Comparison of ENCODE assay signal across 19 mouse cellular contexts in the genomic region with DNA sequence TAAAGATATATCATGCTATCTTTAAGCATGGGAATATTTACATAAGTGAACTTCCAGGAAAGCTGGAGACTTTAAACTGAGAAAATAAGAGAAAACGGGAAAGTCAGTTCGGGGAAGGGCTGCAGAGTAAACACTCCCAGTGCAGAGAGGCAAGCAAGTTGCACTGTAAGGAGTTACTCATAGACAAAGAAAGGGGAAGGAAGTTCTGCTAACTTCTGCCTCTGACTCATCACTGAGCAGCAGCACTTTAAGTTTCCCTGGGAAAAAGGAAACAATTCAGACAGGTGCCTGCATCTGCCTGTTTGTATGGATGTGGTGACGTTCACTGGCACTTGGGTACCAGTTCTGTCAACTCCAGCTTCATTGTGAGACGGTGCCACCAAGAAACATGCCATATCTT. TPM values are rescaled to one million over a fixed set of nuclear protein-coding genes. Genes with fewer than 3 reads are reported as not detected.
A peak's percentile ranks its signal among the peaks of the same experiment; 100 is the strongest.
DNase-seq lines count a peak whose midpoint lies in the region; ATAC-seq and TF ChIP-seq lines count a peak whose summit lies in the region.
"Had no signal": no experiment of that assay in that cellular context is flagged by ENCODE, and none has a peak within 500 bp of the region (broad histone marks: within the 10 kb centered on the region; RNA-seq: fewer than 3 reads in every experiment).

No protein-coding gene starts in this region.

- H3K9ac ChIP-seq in CH12.LX (ENCODE audit: insufficient read depth, low read depth) = no peak overlapping the region
- H3K9ac ChIP-seq: embryonic facial prominence, embryonic 15.5 days; forebrain, embryonic 13.5 days; kidney, embryonic 15.5 days; lung, embryonic 14.5 days; midbrain, embryonic 12.5 days had no signal

- H3K27ac ChIP-seq in CH12.LX (ENCODE audit: insufficient read depth, low read depth) = no peak overlapping the region
- no peak overlapping the region for H3K27ac ChIP-seq in hindbrain, embryonic 10.5 days
- H3K27ac ChIP-seq: embryonic facial prominence, embryonic 15.5 days; forebrain, embryonic 13.5 days; kidney, embryonic 15.5 days; layer of hippocampus, adult 2 months; midbrain, embryonic 12.5 days had no signal

- H3K4me2 ChIP-seq in CH12.LX (ENCODE audit: insufficient read depth, low read depth, poor library complexity, severe bottlenecking) = peak overlapping the region; percentile 17; the same call in 1 of the 2 replicates
- H3K4me2 ChIP-seq: embryonic facial prominence, embryonic 15.5 days; forebrain, embryonic 13.5 days; kidney, embryonic 15.5 days; lung, embryonic 14.5 days; midbrain, embryonic 12.5 days had no signal

- TF ChIP-seq EP300 in CH12.LX (IDR thresholded peaks at IDR 0.05; ENCODE audit: low read length) = peak; percentile 75; the same call in 1 of the 2 replicates

- no peak overlapping the region for H3K4me3 ChIP-seq in CH12.LX (replicated peaks in 1 of 3; ENCODE audit: low read depth in 2 of 3, low read length in 2 of 3, poor library complexity in 1 of 3)
- H3K4me3 ChIP-seq in hindbrain, embryonic 10.5 days = no peak overlapping the region
- H3K4me3 ChIP-seq: embryonic facial prominence, embryonic 15.5 days; forebrain, embryonic 13.5 days; kidney, embryonic 15.5 days; layer of hippocampus, adult 2 months; midbrain, embryonic 12.5 days; myocyte had no signal

- H3K27me3 ChIP-seq in CH12.LX (replicated peaks) = no peaks in the 10 kb centered on the region
- no peaks in the 10 kb centered on the region for H3K27me3 ChIP-seq in hindbrain, embryonic 10.5 days (ENCODE audit: insufficient read depth, poor library complexity, severe bottlenecking)
- H3K27me3 ChIP-seq: embryonic facial prominence, embryonic 15.5 days; forebrain, embryonic 13.5 days; kidney, embryonic 15.5 days; midbrain, embryonic 12.5 days had no signal

- peaks cover 6 to 26% of the 10 kb centered on the region in 2 experiments for H3K4me1 ChIP-seq in CH12.LX (ENCODE audit: control insufficient read depth in 1 of 2, insufficient read depth in 2 of 2)
- H3K4me1 ChIP-seq in hindbrain, embryonic 10.5 days (replicated peaks) = no peaks in the 10 kb centered on the region
- H3K4me1 ChIP-seq: embryonic facial prominence, embryonic 15.5 days; forebrain, embryonic 13.5 days; kidney, embryonic 15.5 days; midbrain, embryonic 12.5 days had no signal

- peak; percentile 93 for DNase-seq in heart, adult 11 months
- no peak for DNase-seq in heart, postnatal 25 days (ENCODE audit: low spot score)
- DNase-seq in CH12.LX (ENCODE audit: extremely low read depth) = peak; percentile 38
- no peak for DNase-seq in cerebellum, postnatal 14 days
- DNase-seq in hindbrain, embryonic 10.5 days (ENCODE audit: low spot score) = no peak
- DNase-seq: cerebellum, adult 2 months; heart, postnatal 14 days; liver; lung, embryonic 14.5 days; right cerebral cortex, postnatal 14 days had no signal

- no peak for TF ChIP-seq POLR2A in CH12.LX (IDR thresholded peaks at IDR 0.05; ENCODE audit: low read depth, low read length)

- no peaks in the 10 kb centered on the region for H3K9me3 ChIP-seq in CH12.LX (replicated peaks; ENCODE audit: low read length)
- no peaks in the 10 kb centered on the region for H3K9me3 ChIP-seq in hindbrain, embryonic 10.5 days
- H3K9me3 ChIP-seq: embryonic facial prominence, embryonic 15.5 days; forebrain, embryonic 13.5 days; kidney, embryonic 15.5 days; midbrain, embryonic 12.5 days had no signal

- WGBS in hindbrain, embryonic 10.5 days = 84% methylated on average over 4 of the region's 4 CpGs

- no peaks in the 10 kb centered on the region for H3K79me2 ChIP-seq in CH12.LX (replicated peaks; ENCODE audit: control insufficient read depth, extremely low read depth, insufficient read depth, poor library complexity, severe bottlenecking)

- dilution Hi-C loops in CH12.LX (cut with MboI; ENCODE audit: extremely low pct_ligation_motif_present, extremely low pct_unique_long_range_greater_than_20kb, low sequenced_read_pairs) = no loop called here

- no peak for TF ChIP-seq RAD21 in CH12.LX (IDR thresholded peaks at IDR 0.05; ENCODE audit: low read depth, low read length)

- in situ Hi-C loops in CH12.LX (cut with MboI; ENCODE audit: low pct_ligation_motif_present, low pct_unique_long_range_greater_than_20kb, low sequenced_read_pairs) = no loop called here

- no peak for TF ChIP-seq CTCF in CH12.LX (conservative IDR thresholded peaks at IDR 0.05 in 1 of 2, IDR thresholded peaks at IDR 0.05 in 1 of 2; ENCODE audit: low read depth in 2 of 2, low read length in 2 of 2)

- peaks cover 0 to 3% of the 10 kb centered on the region in 2 experiments for H3K36me3 ChIP-seq in CH12.LX (replicated peaks in 1 of 2; ENCODE audit: control insufficient read depth in 1 of 2, insufficient read depth in 1 of 2, low read length in 1 of 2)
- H3K36me3 ChIP-seq in hindbrain, embryonic 10.5 days = no peaks in the 10 kb centered on the region
- H3K36me3 ChIP-seq: embryonic facial prominence, embryonic 15.5 days; kidney, embryonic 15.5 days; midbrain, embryonic 12.5 days had no signal

- peak; percentile 85 to 94 for ATAC-seq in hematopoietic stem cell, adult 5-6 weeks (replicated peaks in 1 of 2; ENCODE audit: insufficient read depth in 1 of 2, low FRiP score in 2 of 2, low TSS enrichment in 1 of 2, low read depth in 1 of 2, poor library complexity in 2 of 2, severe bottlenecking in 2 of 2)
- ATAC-seq in monocyte, adult 5-6 weeks (replicated peaks; ENCODE audit: insufficient number of reproducible peaks, low FRiP score, low TSS enrichment, poor library complexity, severe bottlenecking) = peak; percentile 87
- no peak; the same call in 1 of the 2 replicates for ATAC-seq in megakaryocyte-erythroid progenitor cell, adult 5-6 weeks (replicated peaks; ENCODE audit: low FRiP score, low TSS enrichment, poor library complexity, severe bottlenecking)
- ATAC-seq: forebrain, embryonic 13.5 days had no signal

- intact Hi-C loops in heart, postnatal 25 days (cut with DNase I) = no loop called here

TF ChIP-seq in CH12.LX, 34 proteins besides CTCF, POLR2A, EP300 and RAD21:
- TF ChIP-seq SMC3 (IDR thresholded peaks at IDR 0.05; ENCODE audit: low read depth, low read length) = no peak
- peak; percentile 76 for TF ChIP-seq ETS1 (conservative IDR thresholded peaks at IDR 0.05; ENCODE audit: low read depth, low read length)
- TF ChIP-seq BHLHE40 (IDR thresholded peaks at IDR 0.05; ENCODE audit: low read depth, low read length) = peak; percentile 27; the same call in 1 of the 2 replicates
- TF ChIP-seq NELFE (IDR thresholded peaks at IDR 0.05; ENCODE audit: low read depth, low read length) = no peak
- no peak for TF ChIP-seq ZMIZ1 (IDR thresholded peaks at IDR 0.05; ENCODE audit: low read depth, low read length)
- TF ChIP-seq JUND (conservative IDR thresholded peaks at IDR 0.05; ENCODE audit: low read depth, low read length) = peak; percentile 70
- TF ChIP-seq GABPA (IDR thresholded peaks at IDR 0.05; ENCODE audit: insufficient replicate concordance, low read depth, low read length) = no peak
- TF ChIP-seq IRF4 (IDR thresholded peaks at IDR 0.05; ENCODE audit: low read depth, low read length) = peak; percentile 47; the same call in 1 of the 2 replicates
- peak; percentile 46; the same call in 1 of the 2 replicates for TF ChIP-seq JUN (IDR thresholded peaks at IDR 0.05; ENCODE audit: insufficient read depth, low read depth, low read length)
- no peak for TF ChIP-seq HCFC1 (IDR thresholded peaks at IDR 0.05; ENCODE audit: low read depth, low read length)
- TF ChIP-seq TCF12 (IDR thresholded peaks at IDR 0.05; ENCODE audit: low read depth, low read length) = 0 out of 2 replicates have a peak, but pooled peaks have one; percentile 22
- no peak for TF ChIP-seq USF1 (IDR thresholded peaks at IDR 0.05; ENCODE audit: low read depth, low read length)

RNA-seq across cellular contexts. Expression of gene Il15, which starts 28.6 kb away (rescaled TPM):
- total RNA-seq in heart, postnatal 25 days (2021) = 10 to 100 TPM; 29.5 to 34.6 TPM
- 5.4 and 8.9 TPM in 2 replicates for total RNA-seq in CH12.LX (2012; rRNA removed)
- 3.0 and 4.0 TPM in 2 replicates for total RNA-seq in CH12.LX (2014; rRNA removed)
- polyA plus RNA-seq in CH12.LX (2012; ENCODE audit: insufficient read length, low read depth) = 2.2 and 3.2 TPM in 2 replicates
- total RNA-seq in hematopoietic stem cell, adult 5-6 weeks (2017) = 60.7 and 63.1 TPM in 2 replicates
- total RNA-seq in monocyte, adult 5-6 weeks (2017) = 15.1 to 28.4 TPM (median 16.8 TPM) in 3 replicates
- 0.96 TPM in 1 of 2 replicates, not detected in the other for total RNA-seq in megakaryocyte-erythroid progenitor cell, adult 5-6 weeks (2014; fragmentation: Nextera tagmentation)
- 0.38 and 7.1 TPM in 2 replicates for total RNA-seq in megakaryocyte-erythroid progenitor cell, adult 5-6 weeks (2017)
- 2.7 and 3.2 TPM in 2 replicates for polyA plus RNA-seq in hindbrain, embryonic 10.5 days (2016; fragmentation: Nextera tagmentation; extraction: Ambion mirVana)

Comparison
In these comparisons a context has a peak if more than half of its experiments do, and no peak if none do; other contexts are left out.
1. DNase-seq: peak in heart, adult 11 months (single experiment) and CH12.LX (single experiment); none in heart, postnatal 25 days (single experiment), cerebellum, postnatal 14 days (0 of 2) and hindbrain, embryonic 10.5 days (single experiment).